Mouse (Mus musculus): ENCODE measurements at regions not wholly inside any gene's neighbourhood (a gene's known extent, or its start where the extent isn't known, plus 50 kb on each side); places are given as distances from the start of the nearest gene placed in this dataset.
"Not testable (repeated sequence)": the region's sequence is repeated elsewhere in the genome, so short reads cannot be mapped to it uniquely, and the experiment has no call there.

GRCm38 (mm10) chr14:81685691-81686090 is 1701.8 kb downstream of the Olfm4 start:
- Histone ChIP-seq H3K4me3 (no peak overlapping the region), H3K27me3 (no peaks in the 10 kb centered on the region), H3K9me3 (no peaks in the 10 kb centered on the region), H3K27ac (no peak overlapping the region), H3K36me3 (no peaks in the 10 kb centered on the region), H3K9ac (no peak overlapping the region), H3K4me2 (no peak overlapping the region), H3K4me1 (replicated peaks) (no peaks in the 10 kb centered on the region)
- ATAC-seq (ENCODE audit: low FRiP score): peak; percentile 68; the same call in 1 of the 2 replicates
- 40% methylated on average over 5 of the region's 5 CpGs for WGBS

GRCm38 (mm10) chr14:81692245-81692644 is 1708.4 kb downstream of the Olfm4 start:
- H3K4me2 ChIP-seq; H3K9ac ChIP-seq; H3K36me3 ChIP-seq; H3K4me3 ChIP-seq; H3K9me3 ChIP-seq; ATAC-seq (ENCODE audit: low FRiP score); H3K4me1 ChIP-seq (replicated peaks); H3K27me3 ChIP-seq; H3K27ac ChIP-seq: not testable (repeated sequence)
- no CpG with 5 or more reads among the region's 2 CpGs for WGBS

- H3K9ac ChIP-seq: no peak overlapping the region
- no peak overlapping the region for H3K4me3 ChIP-seq
- no peak overlapping the region for H3K4me2 ChIP-seq
- H3K27me3 ChIP-seq: no peaks in the 10 kb centered on the region
- no peak overlapping the region for H3K27ac ChIP-seq
- H3K4me1 ChIP-seq (replicated peaks): no peaks in the 10 kb centered on the region
- no peaks in the 10 kb centered on the region for H3K9me3 ChIP-seq
- WGBS: 81% methylated on average over 5 of the region's 5 CpGs
- no peak for ATAC-seq (ENCODE audit: low FRiP score)
- no peaks in the 10 kb centered on the region for H3K36me3 ChIP-seq
These were observed 1732.2 kb downstream of the Olfm4 start for GRCm38 (mm10) chr14:81716056-81716455.
